Mouse (Mus musculus) kidney, postnatal 25 days (tissue): ENCODE measurements around the gene Gm49380.
A peak's percentile ranks its signal among the peaks of the same experiment; 100 is the strongest.

Source experiments
- DNase-seq, 2 experiments: peaks; one replicate each; pipeline ENCODE4 v3.0.0; 2021; ENCODE audit warnings: mixed read lengths in 2 of 2

Gene Gm49380

DNA sequence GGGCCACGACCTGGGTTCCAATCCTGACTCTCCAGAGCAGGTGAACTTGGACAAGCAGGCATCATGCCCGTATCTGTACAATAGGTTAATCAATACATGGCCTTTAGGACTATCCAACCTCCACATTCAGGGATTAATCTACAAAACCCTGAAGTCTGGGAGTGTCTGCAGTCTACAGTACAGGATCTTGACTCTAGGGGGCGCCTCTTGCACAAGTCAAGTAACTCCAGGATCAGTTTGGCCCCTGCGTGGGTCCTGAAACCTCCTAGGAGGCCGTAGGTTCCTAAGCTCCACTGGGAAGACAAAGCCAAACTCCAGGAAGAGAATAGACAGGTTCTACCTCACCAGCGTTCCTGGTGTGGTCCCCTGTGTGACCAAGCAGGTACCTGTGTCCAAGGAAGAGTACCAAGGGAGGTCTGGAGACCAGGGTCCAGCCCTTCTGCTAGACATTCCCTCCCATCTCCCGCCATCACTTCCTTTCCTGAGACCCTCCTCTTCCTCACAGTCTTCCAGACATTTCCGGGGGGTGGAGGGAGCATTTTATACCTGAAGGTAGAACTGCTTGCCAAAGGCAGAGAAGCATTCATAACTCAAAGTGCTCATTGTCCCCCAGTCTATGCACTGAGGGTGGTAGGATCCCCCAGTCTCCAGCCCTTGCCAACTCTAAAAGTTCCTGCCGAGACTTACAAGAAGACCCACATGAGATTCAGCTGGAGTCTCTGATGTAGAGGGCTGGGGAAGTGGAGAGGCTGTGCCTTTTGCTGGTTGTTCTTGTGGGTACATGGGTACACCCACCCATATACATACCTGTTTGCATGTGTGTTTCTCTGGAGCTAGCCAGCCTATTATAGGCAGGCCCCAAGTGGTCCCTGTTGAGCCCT lies 38.7 kb downstream of the Gm49380 start:
- DNase-seq: peak; percentile 76 to 81

DNA sequence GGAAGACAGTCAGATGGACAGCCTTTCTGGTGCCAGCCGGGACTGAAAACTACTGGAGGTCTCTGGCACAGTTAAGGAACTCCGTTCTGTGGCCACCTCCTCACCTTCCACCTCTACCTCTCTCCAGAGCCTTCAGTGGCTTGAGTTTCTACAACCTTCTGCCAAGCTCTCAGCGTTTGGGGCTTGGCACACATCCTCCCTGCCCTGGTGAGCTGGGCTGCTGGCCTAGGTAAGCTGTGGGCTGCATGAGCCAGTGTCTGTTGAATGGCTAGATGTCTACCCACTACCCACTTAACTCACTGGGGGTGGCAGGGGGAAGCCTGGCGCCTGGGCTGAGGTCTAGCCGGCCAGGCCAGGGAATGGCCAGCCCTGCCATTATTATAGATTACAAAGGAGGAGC lies 40.2 kb downstream of the Gm49380 start:
- DNase-seq: no peak

DNA sequence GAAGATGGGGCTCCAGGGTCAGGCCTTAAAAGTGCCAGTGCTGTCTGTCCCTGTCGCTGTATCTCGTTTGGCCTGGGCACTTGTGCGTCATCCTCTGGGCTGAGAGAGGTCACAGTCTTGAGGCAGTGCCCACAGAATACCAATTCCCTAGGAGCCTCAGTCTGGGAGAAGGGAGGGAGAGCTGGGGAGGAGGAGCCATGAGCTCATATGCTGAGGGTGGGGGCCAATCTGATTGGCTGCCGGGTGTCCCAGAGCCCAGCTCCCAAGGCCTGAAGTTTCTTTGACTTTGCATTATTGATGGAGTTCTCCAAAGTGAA lies 40.7 kb downstream of the Gm49380 start:
- DNase-seq: peak in 1 of 2 experiments; percentile 55

GRCm38 (mm10) chr9:44071914-44072598 lies 41.2 kb downstream of the Gm49380 start:
- DNase-seq: peak in 1 of 2 experiments; percentile 41

- DNase-seq: no peak
Measured at GRCm38 (mm10) chr9:44070844-44071231, 42.5 kb downstream of the Gm49380 start.

- no peak for DNase-seq
Measured at GRCm38 (mm10) chr9:44070113-44070843, 43.0 kb downstream of the Gm49380 start.

DNA sequence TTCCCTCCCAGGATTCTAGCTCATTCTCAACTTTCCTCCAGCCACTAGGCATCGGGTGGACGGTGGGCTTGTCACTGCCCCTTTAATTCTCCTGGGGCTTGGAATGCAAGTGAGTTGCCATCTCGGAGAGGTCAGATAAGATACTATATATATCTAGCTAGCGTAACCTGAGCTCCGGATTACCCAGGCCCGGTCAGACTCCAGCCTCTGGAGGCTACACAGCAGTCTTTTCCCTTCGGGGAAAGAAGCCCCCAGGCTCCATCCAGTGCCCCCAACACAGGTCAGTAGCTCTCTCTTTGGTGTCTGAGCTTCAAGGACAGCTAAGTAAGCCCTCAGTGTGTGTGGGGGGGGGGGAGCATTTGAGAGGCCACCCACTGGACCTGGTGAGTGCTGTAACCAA lies 44.0 kb downstream of the Gm49380 start:
- DNase-seq: no peak

GRCm38 (mm10) chr9:44067960-44068330 lies 45.4 kb downstream of the Gm49380 start:
- no peak for DNase-seq

GRCm38 (mm10) chr9:44067241-44067959 lies 45.9 kb downstream of the Gm49380 start:
- DNase-seq: no peak

DNA sequence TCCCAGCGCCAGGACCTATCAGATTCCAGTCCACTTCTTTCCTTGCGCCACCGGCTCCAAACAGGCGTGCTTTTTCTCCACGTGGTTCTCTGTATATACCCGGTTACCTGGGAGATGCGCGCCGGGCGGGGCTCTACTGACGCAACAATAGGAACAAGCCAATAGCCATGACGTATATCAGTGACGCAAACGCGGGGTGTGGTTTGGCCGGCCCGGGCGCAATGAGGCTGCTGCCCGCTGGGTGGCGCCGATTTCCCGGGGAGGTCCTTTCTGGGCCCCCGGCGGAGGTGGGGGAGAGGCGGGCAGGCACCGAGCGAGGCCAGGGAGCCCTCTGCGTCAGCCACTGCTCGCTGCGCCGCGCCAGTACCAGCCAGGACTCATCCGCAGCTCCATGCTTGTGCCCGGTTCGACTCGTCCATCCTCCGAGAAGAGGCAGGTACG lies 46.5 kb downstream of the Gm49380 start, which contains the start of gene Usp2:
Gene Usp2, plus strand, starts transcription at position 237 of the 441 bp plus-strand sequence.
- DNase-seq: peak; percentile 99 to 100

DNA sequence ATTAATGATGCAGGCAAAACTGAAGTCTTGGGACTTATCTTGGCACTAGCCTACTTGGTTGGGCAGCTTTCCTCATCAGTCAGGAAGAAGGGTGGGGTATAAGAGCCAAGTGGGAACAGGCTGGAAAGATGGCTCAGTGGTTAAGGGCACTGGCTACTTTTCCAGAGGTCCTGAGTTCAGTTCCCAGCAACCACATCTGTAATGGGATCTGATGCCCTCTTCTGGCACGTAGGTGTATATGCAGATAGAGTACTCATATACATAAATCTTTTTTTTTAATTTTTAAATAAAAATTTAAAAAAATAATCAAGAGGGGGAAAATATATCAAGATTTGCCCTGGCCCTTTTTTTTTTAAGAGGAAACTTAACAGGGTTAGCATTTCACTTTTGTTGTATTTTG lies 48.1 kb downstream of the Gm49380 start:
- DNase-seq: no peak

GRCm38 (mm10) chr9:44058606-44059005 lies 54.7 kb downstream of the Gm49380 start:
- DNase-seq: no peak

DNA sequence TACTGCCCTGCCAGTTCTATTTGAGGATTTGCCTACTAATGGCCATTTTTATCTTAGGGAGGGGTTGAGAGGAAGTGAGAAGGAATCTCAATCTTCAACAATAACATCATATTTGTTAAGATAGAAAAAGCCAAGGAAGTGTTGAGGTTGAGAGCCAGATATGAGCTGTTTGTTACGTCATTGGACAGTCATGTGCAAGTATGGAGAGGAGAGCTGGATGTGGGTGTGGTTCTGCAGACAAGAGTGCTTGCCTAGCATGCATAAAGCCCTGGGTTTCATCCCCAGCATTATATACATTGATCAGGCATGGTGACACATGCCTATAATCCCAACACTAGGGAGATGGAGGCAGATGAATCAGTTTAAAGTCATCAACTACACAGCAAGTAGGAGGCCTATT lies 59.4 kb downstream of the Gm49380 start:
- DNase-seq: no peak

DNA sequence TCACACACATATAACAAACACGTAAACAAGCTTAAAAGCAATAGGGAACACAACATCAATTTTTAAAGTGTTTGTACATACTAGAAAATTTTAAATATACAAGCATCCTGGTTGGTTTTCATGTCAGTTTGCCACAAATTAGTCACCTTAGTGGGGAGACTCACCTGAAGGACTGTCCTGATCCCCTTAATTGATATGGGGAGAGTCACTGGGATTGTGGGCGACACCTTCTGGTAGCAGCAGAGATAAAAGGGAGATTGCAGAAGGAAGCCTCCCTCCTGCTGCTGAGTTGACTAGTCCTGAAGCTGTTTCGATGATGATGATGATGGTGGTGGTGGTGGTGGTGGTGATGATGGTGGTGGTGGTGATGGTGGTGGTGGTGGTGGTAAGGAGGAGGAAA lies 60.4 kb downstream of the Gm49380 start:
- no peak for DNase-seq

GRCm38 (mm10) chr9:44049381-44050165 lies 63.7 kb downstream of the Gm49380 start:
- DNase-seq: no peak

DNA sequence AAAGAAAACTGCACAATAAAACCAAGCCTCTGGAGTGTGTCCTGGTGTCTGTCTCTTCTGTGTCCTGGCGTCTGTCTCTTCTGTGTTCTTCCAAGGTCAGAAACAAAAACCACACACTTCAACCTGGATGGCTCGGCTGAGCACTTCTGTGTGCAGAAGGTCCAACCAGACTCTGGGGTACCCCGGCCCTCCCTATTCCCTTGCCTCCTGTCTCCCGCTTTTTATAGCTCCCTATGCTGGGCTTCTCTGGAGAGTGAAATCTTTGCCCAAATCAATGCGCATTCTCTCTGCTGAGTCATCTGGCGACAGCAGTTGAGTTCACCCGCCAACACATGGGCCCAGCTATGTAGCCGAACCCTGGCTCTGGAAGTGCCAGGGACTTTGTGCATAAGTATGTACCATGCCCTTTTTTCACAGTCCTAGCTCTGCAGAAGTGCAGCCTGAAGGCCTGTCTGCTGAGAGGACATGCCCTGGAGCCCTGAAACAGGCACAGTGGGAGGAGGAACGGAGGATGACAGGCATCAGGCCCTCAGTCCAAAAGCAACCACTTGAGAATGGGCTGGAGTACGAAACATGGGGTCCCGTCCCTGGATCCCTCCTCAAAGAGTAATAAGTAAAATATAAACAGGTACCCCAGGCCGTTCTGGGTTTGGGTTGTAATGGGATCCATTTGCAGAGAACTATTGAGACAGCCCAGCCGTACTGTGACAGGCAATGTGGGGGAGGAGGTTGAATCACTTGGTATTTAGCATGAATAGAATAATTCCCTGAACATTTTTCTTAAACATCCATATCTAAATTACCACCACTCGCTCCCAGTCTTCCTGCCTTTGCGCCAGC lies 64.5 kb downstream of the Gm49380 start:
- no peak for DNase-seq

DNA sequence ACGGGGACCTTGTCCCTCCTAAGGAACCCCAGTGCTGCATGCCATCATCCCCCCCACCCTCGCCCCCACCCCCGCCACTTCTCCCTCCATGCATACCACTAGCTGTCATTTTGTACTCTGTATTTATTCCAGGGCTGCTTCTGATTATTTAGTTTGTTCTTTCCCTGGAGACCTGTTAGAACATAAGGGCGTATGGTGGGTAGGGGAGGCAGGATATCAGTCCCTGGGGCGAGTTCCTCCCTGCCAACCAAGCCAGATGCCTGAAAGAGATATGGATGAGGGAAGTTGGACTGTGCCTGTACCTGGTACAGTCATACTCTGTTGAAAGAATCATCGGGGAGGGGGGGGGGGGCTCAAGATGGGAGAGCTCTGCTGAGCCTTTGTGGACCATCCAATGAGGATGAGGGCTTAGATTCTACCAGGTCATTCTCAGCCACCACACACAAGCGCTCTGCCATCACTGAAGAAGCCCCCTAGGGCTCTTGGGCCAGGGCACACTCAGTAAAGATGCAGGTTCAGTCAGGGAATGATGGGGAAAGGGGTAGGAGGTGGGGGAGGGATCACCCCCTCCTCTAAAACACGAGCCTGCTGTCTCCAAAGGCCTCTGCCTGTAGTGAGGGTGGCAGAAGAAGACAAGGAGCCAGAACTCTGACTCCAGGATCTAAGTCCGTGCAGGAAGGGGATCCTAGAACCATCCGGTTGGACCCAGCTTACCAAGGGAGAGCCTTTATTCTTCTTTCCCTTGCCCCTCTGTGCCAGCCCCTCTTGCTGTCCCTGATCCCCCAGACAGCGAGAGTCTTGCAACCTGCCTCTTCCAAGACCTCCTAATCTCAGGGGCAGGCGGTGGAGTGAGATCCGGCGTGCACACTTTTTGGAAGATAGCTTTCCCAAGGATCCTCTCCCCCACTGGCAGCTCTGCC lies 65.5 kb downstream of the Gm49380 start:
- no peak for DNase-seq

- no peak for DNase-seq
Measured at GRCm38 (mm10) chr9:44047071-44047470, 66.2 kb downstream of the Gm49380 start.

- no peak for DNase-seq
Measured at GRCm38 (mm10) chr9:44046426-44046825, 66.9 kb downstream of the Gm49380 start.

GRCm38 (mm10) chr9:44045884-44046272 lies 67.4 kb downstream of the Gm49380 start:
- no peak for DNase-seq
